Mouse (Mus musculus) forebrain, embryonic 16.5 days (tissue): ENCODE measurements at regions not wholly inside any gene's neighbourhood (a gene's known extent, or its start where the extent isn't known, plus 50 kb on each side); places are given as distances from the start of the nearest gene placed in this dataset.

Experiments used
- ATAC-seq: fragments of 200-750 bp; cut with Nextera tagmentation; 2 replicates; pipeline ENCODE4 v1.8.0; 2017; ENCODE audit warnings: mild to moderate bottlenecking, moderate library complexity
- H3K27ac ChIP-seq: fragments of 300-500 bp; sonication (generic); 2 replicates; pipeline ENCODE4 v1.5.1; 2014; ENCODE audit warnings: low read length, control low read depth
- H3K27me3 ChIP-seq: fragments of 300-500 bp; sonication (generic); replicated peaks from 2 replicates; pipeline ENCODE4 v1.6.1; 2014; ENCODE audit warnings: low read length; ENCODE audit not compliant: control insufficient read depth, insufficient read depth
- H3K36me3 ChIP-seq: fragments of 300-500 bp; sonication (generic); 2 replicates; pipeline ENCODE4 v1.6.1; 2014; ENCODE audit not compliant: control insufficient read depth, insufficient read depth
- H3K4me1 ChIP-seq: fragments of 300-500 bp; sonication (generic); replicated peaks from 2 replicates; pipeline ENCODE4 v1.6.1; 2014; ENCODE audit warnings: low read length; ENCODE audit not compliant: control insufficient read depth, insufficient read depth
- H3K4me2 ChIP-seq: fragments of 300-500 bp; sonication (generic); 2 replicates; pipeline ENCODE4 v1.6.1; 2014; ENCODE audit warnings: mild to moderate bottlenecking, low read length, control low read depth
- H3K4me3 ChIP-seq: fragments of 300-500 bp; sonication (generic); replicated peaks from 2 replicates; pipeline ENCODE4 v1.5.1; 2014; ENCODE audit warnings: mild to moderate bottlenecking, low read length, control low read depth
- H3K9ac ChIP-seq: fragments of 300-500 bp; sonication (generic); replicated peaks from 2 replicates; pipeline ENCODE4 v1.6.1; 2014; ENCODE audit warnings: low read depth, low read length, control low read depth
- H3K9me3 ChIP-seq: fragments of 300-500 bp; sonication (generic); 2 replicates; pipeline ENCODE4 v1.6.1; 2016; ENCODE audit warnings: low read length; ENCODE audit not compliant: control insufficient read depth
- WGBS: fragments of 180-500 bp; shearing (Covaris S2); extraction: QIAGEN DNeasy Blood & Tissue Kit; methylation state at CpG from one replicate; pipeline ENCODE4 v1.1.7; 2014; 5-methylcytosine and 5-hydroxymethylcytosine counted together

DNA sequence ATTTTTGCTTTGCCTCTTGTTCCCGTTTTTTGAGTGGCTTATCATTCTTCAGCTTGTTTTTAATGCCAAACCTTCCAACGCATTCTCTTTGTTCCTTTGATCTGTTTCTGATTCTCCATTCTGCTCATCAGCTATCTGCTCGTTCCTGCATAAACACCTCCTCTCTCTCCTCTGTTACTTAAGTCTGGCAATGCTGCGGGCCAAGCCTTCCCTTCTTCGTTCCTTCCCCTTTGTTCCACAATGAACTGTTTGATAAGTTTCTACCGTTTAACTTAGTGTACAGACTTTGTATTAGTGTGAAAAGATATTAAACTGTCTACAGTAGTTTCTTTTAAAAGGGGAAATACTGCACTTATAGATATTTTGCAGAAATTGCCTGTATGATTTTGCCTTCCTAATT lies 83.3 kb upstream of the Pik3r1 start:
- H3K27me3 ChIP-seq = no peaks in the 10 kb centered on the region
- no peak overlapping the region for H3K4me2 ChIP-seq
- no peaks in the 10 kb centered on the region for H3K36me3 ChIP-seq
- no peak overlapping the region for H3K4me3 ChIP-seq
- no peaks in the 10 kb centered on the region for H3K4me1 ChIP-seq
- WGBS = 63% methylated on average over 6 of the region's 6 CpGs
- H3K27ac ChIP-seq = no peak overlapping the region
- no peak overlapping the region for H3K9ac ChIP-seq
- no peak for ATAC-seq
- H3K9me3 ChIP-seq = no peaks in the 10 kb centered on the region

DNA sequence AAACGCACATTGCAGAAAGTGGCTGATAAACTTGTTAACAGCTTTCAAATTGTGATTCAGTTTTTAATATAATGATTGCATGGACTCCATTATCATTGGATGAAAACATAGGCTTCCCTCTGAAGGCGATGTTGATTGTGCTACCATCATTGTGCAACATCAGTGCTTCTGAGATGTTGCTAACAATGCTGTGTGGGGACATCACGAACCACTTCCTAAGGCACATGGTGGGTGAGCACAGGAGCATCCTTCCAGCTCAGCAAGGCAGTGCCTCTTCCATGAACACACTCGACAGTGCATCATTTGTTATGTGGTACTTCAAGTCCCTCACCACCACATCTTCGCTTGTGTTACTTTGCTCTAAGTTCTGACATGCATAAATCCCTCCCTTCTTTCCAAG lies 84.9 kb upstream of the Pik3r1 start:
- H3K4me1 ChIP-seq = no peaks in the 10 kb centered on the region
- H3K27ac ChIP-seq = no peak overlapping the region
- H3K9ac ChIP-seq = no peak overlapping the region
- no peak overlapping the region for H3K4me2 ChIP-seq
- no peaks in the 10 kb centered on the region for H3K9me3 ChIP-seq
- no peaks in the 10 kb centered on the region for H3K36me3 ChIP-seq
- no peak overlapping the region for H3K4me3 ChIP-seq
- no peaks in the 10 kb centered on the region for H3K27me3 ChIP-seq
- 85% methylated on average over 5 of the region's 5 CpGs for WGBS
- no peak for ATAC-seq

DNA sequence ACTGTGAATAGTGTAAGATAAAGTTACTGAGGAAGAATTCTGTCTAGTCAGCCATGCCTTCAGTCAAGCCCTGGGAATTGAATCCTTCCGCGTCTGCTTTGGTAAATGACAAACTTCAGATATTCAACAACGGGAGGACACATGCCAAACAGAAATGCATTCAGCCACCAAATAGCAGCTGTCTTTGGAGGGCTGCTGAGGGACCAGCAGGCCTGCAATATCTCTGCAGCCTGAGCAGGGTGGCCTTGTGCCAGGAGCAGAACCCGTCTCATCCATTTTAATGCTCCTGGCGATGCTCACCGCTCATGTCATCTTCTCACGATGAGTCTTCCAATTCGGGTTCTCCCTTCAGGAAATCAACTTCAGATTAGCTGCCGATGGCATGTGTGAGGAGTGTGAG lies 87.1 kb upstream of the Pik3r1 start:
- H3K4me2 ChIP-seq = no peak overlapping the region
- no peaks in the 10 kb centered on the region for H3K36me3 ChIP-seq
- WGBS = 50% methylated on average over 9 of the region's 9 CpGs
- no peaks in the 10 kb centered on the region for H3K9me3 ChIP-seq
- ATAC-seq = peak; percentile 91
- H3K4me3 ChIP-seq = no peak overlapping the region
- no peaks in the 10 kb centered on the region for H3K27me3 ChIP-seq
- H3K4me1 ChIP-seq = no peaks in the 10 kb centered on the region
- H3K27ac ChIP-seq = no peak overlapping the region
- H3K9ac ChIP-seq = no peak overlapping the region

DNA sequence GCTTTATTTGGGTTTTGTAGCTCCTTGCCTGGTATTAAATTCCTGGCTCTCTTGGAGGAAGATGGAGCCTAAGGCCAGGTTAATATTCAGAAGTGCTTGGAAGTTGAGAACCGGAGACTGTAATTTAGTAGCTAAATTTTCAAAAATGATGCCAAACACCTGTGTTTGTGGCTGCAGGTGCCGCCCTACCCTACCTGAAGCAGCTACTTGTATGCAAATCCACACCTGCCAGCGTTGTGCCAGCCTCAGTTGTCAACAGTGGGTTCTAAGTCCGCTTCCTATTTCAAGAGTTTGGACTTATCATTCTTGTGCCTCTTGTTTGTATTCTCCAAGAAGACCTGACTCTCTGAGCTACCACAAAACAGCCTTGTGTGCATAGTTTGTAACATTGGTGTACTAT lies 92.7 kb upstream of the Pik3r1 start:
- Histone ChIP-seq H3K27ac (no peak overlapping the region), H3K36me3 (no peaks in the 10 kb centered on the region), H3K4me2 (no peak overlapping the region), H3K9ac (no peak overlapping the region), H3K9me3 (no peaks in the 10 kb centered on the region), H3K27me3 (no peaks in the 10 kb centered on the region), H3K4me3 (no peak overlapping the region), H3K4me1 (no peaks in the 10 kb centered on the region)
- no peak for ATAC-seq
- WGBS = 83% methylated on average over 4 of the region's 4 CpGs

DNA sequence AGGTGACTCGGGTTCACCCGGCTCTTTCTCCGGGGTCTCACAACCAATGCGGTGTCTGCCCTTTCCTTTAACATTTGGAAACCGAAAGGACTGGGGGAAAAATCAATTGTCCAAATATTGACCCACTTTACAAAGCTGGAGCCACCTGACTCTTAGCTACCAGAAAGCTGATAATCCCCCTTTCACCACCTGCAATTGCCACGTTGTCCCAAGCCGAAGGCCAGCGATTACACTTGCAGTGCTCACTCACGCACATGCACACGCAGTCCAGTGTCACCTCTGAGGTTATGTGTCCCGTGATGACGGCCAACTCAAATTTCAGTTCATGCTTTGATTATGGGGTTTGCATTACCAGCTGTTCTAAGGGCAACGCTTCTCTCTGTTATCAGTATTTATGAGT lies 94.0 kb upstream of the Pik3r1 start:
- no peaks in the 10 kb centered on the region for H3K27me3 ChIP-seq
- H3K4me3 ChIP-seq = no peak overlapping the region
- no peak overlapping the region for H3K27ac ChIP-seq
- H3K4me2 ChIP-seq = no peak overlapping the region
- ATAC-seq = no peak
- no peaks in the 10 kb centered on the region for H3K4me1 ChIP-seq
- WGBS = 88% methylated on average over 13 of the region's 13 CpGs
- H3K36me3 ChIP-seq = no peaks in the 10 kb centered on the region
- no peaks in the 10 kb centered on the region for H3K9me3 ChIP-seq
- H3K9ac ChIP-seq = no peak overlapping the region

DNA sequence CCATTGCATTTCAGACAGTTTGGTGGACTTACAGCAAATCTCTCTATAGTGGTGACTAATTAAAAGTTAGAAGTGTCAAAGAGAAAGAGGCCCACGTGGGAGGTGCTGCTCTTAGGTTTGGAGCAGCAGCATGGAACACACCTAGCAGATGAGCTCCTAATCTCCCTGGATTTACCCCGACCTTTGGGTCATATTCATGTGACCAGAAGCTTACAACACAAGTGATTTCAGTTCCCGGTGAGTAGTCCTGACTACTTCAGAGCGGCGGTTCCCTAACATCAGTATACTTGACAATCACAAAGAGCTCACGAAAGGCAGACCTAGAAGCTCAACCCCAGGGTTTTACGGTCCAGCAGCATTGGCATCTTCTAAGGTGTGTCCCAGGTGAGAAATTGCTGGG lies 95.0 kb upstream of the Pik3r1 start:
- H3K36me3 ChIP-seq = no peaks in the 10 kb centered on the region
- no peak for ATAC-seq
- WGBS = 90% methylated on average over 7 of the region's 7 CpGs

DNA sequence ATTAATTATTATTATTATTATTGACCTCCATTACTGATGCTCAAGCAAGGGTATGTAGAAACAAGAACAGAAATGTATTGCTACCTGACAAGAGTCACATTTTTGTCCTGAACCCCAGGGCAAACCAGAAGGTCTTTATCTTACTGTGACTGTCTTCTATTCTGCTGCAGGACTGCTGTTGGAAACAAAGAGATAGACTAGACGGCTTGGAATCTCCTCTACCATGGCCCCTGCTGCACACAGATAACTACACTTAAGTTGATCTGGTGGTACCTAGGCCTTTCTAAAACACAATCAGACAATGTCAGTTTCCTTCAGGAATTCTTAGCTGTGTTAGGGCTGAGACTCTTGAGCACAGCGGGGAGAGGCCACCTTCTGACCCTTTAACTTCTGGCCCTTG lies 95.6 kb upstream of the Pik3r1 start:
- Histone ChIP-seq H3K9ac (no peak overlapping the region), H3K27me3 (no peaks in the 10 kb centered on the region), H3K4me2 (no peak overlapping the region), H3K9me3 (no peaks in the 10 kb centered on the region), H3K27ac (no peak overlapping the region), H3K4me3 (no peak overlapping the region), H3K4me1 (no peaks in the 10 kb centered on the region), H3K36me3 (no peaks in the 10 kb centered on the region)
- WGBS = 86% methylated on average over 2 of the region's 2 CpGs
- no peak for ATAC-seq

More for the DNA sequence above, 95.0 kb upstream of the Pik3r1 start:
- no peak overlapping the region for H3K4me3 ChIP-seq
- no peak overlapping the region for H3K27ac ChIP-seq
- no peak overlapping the region for H3K9ac ChIP-seq
- H3K4me2 ChIP-seq = no peak overlapping the region
- no peaks in the 10 kb centered on the region for H3K27me3 ChIP-seq
- H3K9me3 ChIP-seq = no peaks in the 10 kb centered on the region
- no peaks in the 10 kb centered on the region for H3K4me1 ChIP-seq

DNA sequence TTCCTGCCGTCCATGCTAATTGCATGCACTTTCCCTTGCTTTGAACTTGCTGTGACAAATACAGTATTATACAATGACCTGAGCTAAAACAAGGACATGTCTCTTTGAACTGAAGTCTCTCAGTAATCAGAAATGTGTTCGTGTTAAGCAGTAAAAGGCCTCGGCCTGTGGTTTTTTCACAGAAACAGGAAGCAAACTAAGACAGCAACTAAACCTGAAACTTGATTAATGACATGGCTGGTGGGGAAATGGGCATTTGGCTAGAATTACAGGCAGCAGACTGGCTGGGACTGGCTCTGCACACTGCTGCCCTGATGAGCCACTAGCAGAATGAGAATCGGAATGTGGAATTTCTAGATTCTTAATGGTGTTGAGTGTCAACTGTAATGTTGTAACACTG lies 98.8 kb upstream of the Pik3r1 start:
- H3K27ac ChIP-seq = no peak overlapping the region
- no peaks in the 10 kb centered on the region for H3K27me3 ChIP-seq
- no peak overlapping the region for H3K4me2 ChIP-seq
- 70% methylated on average over 4 of the region's 4 CpGs for WGBS
- H3K9me3 ChIP-seq = no peaks in the 10 kb centered on the region
- no peak overlapping the region for H3K4me3 ChIP-seq
- ATAC-seq = no peak
- H3K36me3 ChIP-seq = no peaks in the 10 kb centered on the region
- no peaks in the 10 kb centered on the region for H3K4me1 ChIP-seq
- no peak overlapping the region for H3K9ac ChIP-seq

DNA sequence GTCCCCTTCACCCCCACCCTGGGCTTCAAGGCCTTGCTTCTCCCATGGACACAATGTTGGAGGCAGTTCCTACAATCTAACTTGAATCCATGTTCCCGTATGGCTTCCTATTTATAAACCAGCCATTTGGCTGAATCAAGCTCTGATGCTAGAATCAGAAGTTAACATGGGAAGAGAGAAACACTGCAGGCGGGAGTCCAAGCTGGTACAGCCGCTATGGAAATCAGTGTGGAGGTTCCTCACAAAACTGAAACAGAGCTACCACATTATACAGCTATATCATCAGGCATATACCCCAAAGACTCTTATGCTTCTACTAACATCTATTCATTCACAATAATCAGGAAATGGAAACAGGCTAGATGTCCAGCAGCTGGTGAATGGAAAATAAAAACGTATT lies 106.7 kb upstream of the Pik3r1 start:
- WGBS = 80% methylated on average over 4 of the region's 4 CpGs
- H3K27ac ChIP-seq = no peak overlapping the region
- no peaks in the 10 kb centered on the region for H3K36me3 ChIP-seq
- no peaks in the 10 kb centered on the region for H3K4me1 ChIP-seq
- no peaks in the 10 kb centered on the region for H3K27me3 ChIP-seq
- no peak overlapping the region for H3K9ac ChIP-seq
- no peaks in the 10 kb centered on the region for H3K9me3 ChIP-seq
- H3K4me2 ChIP-seq = no peak overlapping the region
- H3K4me3 ChIP-seq = no peak overlapping the region
- no peak for ATAC-seq

DNA sequence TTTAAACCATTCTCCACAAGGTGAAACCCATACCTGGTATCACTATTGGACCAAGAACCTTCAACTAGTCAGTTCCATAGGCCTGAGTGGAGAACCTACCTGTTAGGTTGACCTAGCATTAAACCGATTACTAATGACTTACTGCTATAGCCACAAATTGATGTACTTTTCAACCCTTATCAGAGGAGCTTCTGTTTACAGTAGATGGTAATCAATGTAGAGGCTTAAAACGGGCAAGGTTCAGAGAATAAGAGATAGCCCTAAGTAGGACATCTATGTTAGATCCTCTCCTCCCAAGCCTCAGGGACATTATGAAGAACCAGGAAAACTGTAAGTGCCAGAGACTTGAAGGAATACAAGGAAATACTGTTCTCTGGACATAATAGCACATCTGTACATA lies 108.1 kb upstream of the Pik3r1 start:
- Histone ChIP-seq H3K4me3 (no peak overlapping the region), H3K36me3 (no peaks in the 10 kb centered on the region), H3K9ac (no peak overlapping the region), H3K9me3 (no peaks in the 10 kb centered on the region), H3K27me3 (no peaks in the 10 kb centered on the region), H3K27ac (no peak overlapping the region), H3K4me2 (no peak overlapping the region), H3K4me1 (no peaks in the 10 kb centered on the region)
- no peak for ATAC-seq
- 86% methylated on average over 2 of the region's 2 CpGs for WGBS
